Mouse (Mus musculus) lung, postnatal 0 days (tissue): ENCODE results near the gene Stx8.

ENCODE experiments used
- CTCF ChIP-seq: IDR thresholded peaks from 2 replicates; pipeline ENCODE4 v1.5.1; 2016; ENCODE audit warnings: antibody characterized with exemption, mild to moderate bottlenecking
- EP300 ChIP-seq: IDR thresholded peaks from 2 replicates; pipeline ENCODE4 v1.6.1; 2016; ENCODE audit warnings: antibody characterized with exemption, mild to moderate bottlenecking, control low read depth

DNA sequence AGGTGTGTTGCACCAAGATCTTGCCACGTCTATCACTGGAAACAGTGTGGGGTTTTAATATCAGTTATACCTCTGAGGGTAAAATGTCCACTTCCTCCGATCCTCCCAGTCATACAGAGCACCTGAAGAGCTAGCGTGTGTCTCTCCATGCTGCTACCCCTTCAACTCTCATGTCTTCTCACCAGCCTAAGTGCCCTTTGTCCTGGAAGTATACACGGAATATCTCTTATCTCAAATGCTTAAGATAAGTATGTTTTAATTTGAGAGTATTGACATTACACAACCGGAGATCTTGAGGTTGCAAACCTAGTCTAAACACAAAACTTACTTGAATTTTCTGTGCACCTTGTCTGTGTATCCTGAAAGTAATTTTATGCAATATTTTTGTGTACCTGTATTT is 68.4 kb downstream of the Stx8 start:
- TF ChIP-seq EP300 (peak; percentile 76), CTCF (no peak)
